Mouse (Mus musculus) E14TG2a.4 (cell line): ENCODE measurements around the gene Rnf123.

Experiments
- CTCF ChIP-seq: conservative IDR thresholded peaks from 2 replicates; pipeline ENCODE4 v1.5.1; 2014; ENCODE audit warnings: low read length
- POU5F1 ChIP-seq: IDR thresholded peaks from 2 replicates; pipeline ENCODE4 v1.6.1; 2014; ENCODE audit warnings: low read length, borderline replicate concordance

- TF ChIP-seq CTCF = no peak
- no peak for TF ChIP-seq POU5F1
Observed at GRCm38 (mm10) chr9:108010385-108010784, 72.8 kb downstream of the Rnf123 start.
